ENCODE assay signal across 30 mouse cellular contexts in the genomic region with DNA sequence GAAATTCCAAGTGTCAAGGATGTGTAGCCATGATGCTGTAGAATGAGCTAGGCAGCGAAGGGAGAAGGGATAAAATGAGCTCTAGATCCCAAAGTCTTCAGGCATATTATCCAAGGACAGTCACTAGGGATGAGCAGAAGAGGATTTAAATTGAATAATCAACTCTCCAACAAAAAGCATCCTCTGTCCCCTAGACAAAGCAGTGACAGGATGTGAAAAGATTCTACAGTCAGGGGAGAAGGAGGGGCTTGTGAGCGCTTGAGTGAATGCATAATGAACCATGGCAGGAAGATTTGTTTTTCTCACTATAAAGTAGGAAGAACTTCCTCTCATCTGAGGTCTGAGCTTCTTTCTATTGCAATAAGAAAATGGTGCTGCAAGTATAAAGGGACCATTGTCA.
DNase-seq lines count a peak whose midpoint lies in the region; ATAC-seq and TF ChIP-seq lines count a peak whose summit lies in the region.
"Had no signal": no experiment of that assay in that cellular context is flagged by ENCODE, and none has a peak within 500 bp of the region (broad histone marks: within the 10 kb centered on the region; RNA-seq: fewer than 3 reads in every experiment).

No protein-coding gene starts in this region.

- H3K4me3 ChIP-seq in kidney, postnatal 0 days (replicated peaks; ENCODE audit: low read depth, low read length): no peak overlapping the region
- no peak overlapping the region for H3K4me3 ChIP-seq in midbrain, embryonic 14.5 days (replicated peaks; ENCODE audit: low read depth, low read length)
- H3K4me3 ChIP-seq: embryonic facial prominence, embryonic 10.5 days; embryonic facial prominence, embryonic 15.5 days; forebrain, embryonic 12.5 days; heart, embryonic 15.5 days; left cerebral cortex, adult 2 months; limb, embryonic 12.5 days; liver, embryonic 15.5 days; myocyte; neural tube, embryonic 13.5 days had no signal

- no peak overlapping the region for H3K27ac ChIP-seq in kidney, postnatal 0 days
- no peak overlapping the region for H3K27ac ChIP-seq in midbrain, embryonic 14.5 days (replicated peaks; ENCODE audit: low read depth, low read length)
- H3K27ac ChIP-seq: embryonic facial prominence, embryonic 10.5 days; embryonic facial prominence, embryonic 15.5 days; forebrain, embryonic 12.5 days; heart, embryonic 15.5 days; left cerebral cortex, adult 2 months; limb, embryonic 12.5 days; liver, embryonic 15.5 days; neural tube, embryonic 13.5 days; stomach, postnatal 0 days had no signal

- no peaks in the 10 kb centered on the region for H3K4me1 ChIP-seq in kidney, postnatal 0 days (replicated peaks; ENCODE audit: insufficient read depth, low read length)
- H3K4me1 ChIP-seq in midbrain, embryonic 14.5 days (ENCODE audit: control insufficient read depth, insufficient read depth, low read length): peaks cover 5% of the 10 kb centered on the region; the same call in 1 of the 2 replicates
- H3K4me1 ChIP-seq: embryonic facial prominence, embryonic 10.5 days; embryonic facial prominence, embryonic 15.5 days; heart, embryonic 15.5 days; limb, embryonic 12.5 days; liver, embryonic 15.5 days; neural tube, embryonic 13.5 days had no signal

- H3K9ac ChIP-seq in kidney, postnatal 0 days (ENCODE audit: low read depth, low read length): no peak overlapping the region
- no peak overlapping the region for H3K9ac ChIP-seq in midbrain, embryonic 14.5 days (replicated peaks; ENCODE audit: low read length)
- H3K9ac ChIP-seq: embryonic facial prominence, embryonic 15.5 days; forebrain, embryonic 12.5 days; heart, embryonic 15.5 days; limb, embryonic 12.5 days; liver, embryonic 15.5 days; lung, embryonic 14.5 days; neural tube, embryonic 13.5 days had no signal

- no peak for ATAC-seq in kidney, postnatal 0 days (replicated peaks; ENCODE audit: low FRiP score, low read depth)
- ATAC-seq in midbrain, embryonic 14.5 days (ENCODE audit: low FRiP score, low TSS enrichment): no peak
- ATAC-seq: CD4-positive, CD25-positive, alpha-beta regulatory T cell, adult 4 months; intestine, embryonic 16.5 days had no signal

- no peaks in the 10 kb centered on the region for H3K27me3 ChIP-seq in kidney, postnatal 0 days (ENCODE audit: insufficient read depth, low read length)
- H3K27me3 ChIP-seq in midbrain, embryonic 14.5 days (ENCODE audit: control insufficient read depth, insufficient read depth, low read length): no peaks in the 10 kb centered on the region
- H3K27me3 ChIP-seq: embryonic facial prominence, embryonic 15.5 days; forebrain, embryonic 12.5 days; heart, embryonic 15.5 days; limb, embryonic 12.5 days; liver, embryonic 15.5 days; neural tube, embryonic 13.5 days had no signal

- DNase-seq in kidney, postnatal 0 days (ENCODE audit: low spot score): peak; percentile 1
- DNase-seq in kidney, postnatal 36 days: no peak
- peak; percentile 36 for DNase-seq in retina, postnatal 1 day
- DNase-seq in retina, embryonic 14.5 days (ENCODE audit: low spot score): no peak
- DNase-seq in midbrain, embryonic 14.5 days: peak; percentile 29
- DNase-seq in layer of hippocampus, adult 9-10 months (ENCODE audit: low spot score): no peak
- no peak for DNase-seq in thymus, postnatal 10 days (ENCODE audit: low spot score in 2 of 2)
- DNase-seq: adrenal gland, postnatal 36 days; cerebellum, adult 8-10 months; cerebellum, postnatal 25 days; gastrocnemius, postnatal 14 days; kidney, adult 8-10 months; kidney, postnatal 14 days; lung, embryonic 14.5 days; lung, postnatal 14 days; right cerebral cortex, postnatal 25 days; thymus, adult 2 months; thymus, postnatal 4 days had no signal

- H3K9me3 ChIP-seq in kidney, postnatal 0 days (replicated peaks; ENCODE audit: low read length): no peaks in the 10 kb centered on the region
- no peaks in the 10 kb centered on the region for H3K9me3 ChIP-seq in midbrain, embryonic 14.5 days (ENCODE audit: control insufficient read depth, low read length)
- H3K9me3 ChIP-seq: embryonic facial prominence, embryonic 10.5 days; embryonic facial prominence, embryonic 15.5 days; forebrain, embryonic 12.5 days; heart, embryonic 15.5 days; limb, embryonic 12.5 days; liver, embryonic 15.5 days; neural tube, embryonic 13.5 days had no signal

- no peak for TF ChIP-seq CTCF in kidney, postnatal 0 days (IDR thresholded peaks at IDR 0.05; ENCODE audit: low read depth)

- 71% methylated on average over 2 of the region's 2 CpGs for WGBS in kidney, postnatal 0 days
- 21% methylated on average over 2 of the region's 2 CpGs for WGBS in midbrain, embryonic 14.5 days

- H3K36me3 ChIP-seq in kidney, postnatal 0 days (ENCODE audit: insufficient read depth, low read length): no peaks in the 10 kb centered on the region
- no peaks in the 10 kb centered on the region for H3K36me3 ChIP-seq in midbrain, embryonic 14.5 days (ENCODE audit: control insufficient read depth, insufficient read depth, low read length)
- H3K36me3 ChIP-seq: embryonic facial prominence, embryonic 10.5 days; embryonic facial prominence, embryonic 15.5 days; forebrain, embryonic 12.5 days; heart, embryonic 15.5 days; limb, embryonic 12.5 days; liver, embryonic 15.5 days; neural tube, embryonic 13.5 days had no signal

- H3K4me2 ChIP-seq in kidney, postnatal 0 days (ENCODE audit: low read length): no peak overlapping the region
- no peak overlapping the region for H3K4me2 ChIP-seq in midbrain, embryonic 14.5 days (ENCODE audit: low read length)
- H3K4me2 ChIP-seq: embryonic facial prominence, embryonic 15.5 days; forebrain, embryonic 12.5 days; heart, embryonic 15.5 days; limb, embryonic 12.5 days; liver, embryonic 15.5 days; lung, embryonic 14.5 days; neural tube, embryonic 13.5 days had no signal

Comparison
In these comparisons a context has a peak if more than half of its experiments do, and no peak if none do; other contexts are left out.
1. DNase-seq: peak in kidney, postnatal 0 days (single experiment), retina, postnatal 1 day (single experiment) and midbrain, embryonic 14.5 days (single experiment); none in kidney, postnatal 36 days (0 of 2), retina, embryonic 14.5 days (single experiment), layer of hippocampus, adult 9-10 months (single experiment) and thymus, postnatal 10 days (0 of 2).